Mouse (Mus musculus) kidney, adult 2 months (tissue): Measurements from ENCODE around the gene Tec.

ENCODE experiments used
- CTCF ChIP-seq: fragments of 200-500 bp; conservative IDR thresholded peaks from 2 replicates; pipeline ENCODE4 v1.5.1; 2011; ENCODE audit warnings: low read depth, mild to moderate bottlenecking, control low read depth, low read length, moderate library complexity, mixed read lengths; ENCODE audit not compliant: insufficient read depth, insufficient read length
- POLR2A ChIP-seq: fragments of 200-500 bp; IDR thresholded peaks from one replicate; pipeline ENCODE4 v1.6.1; 2011; ENCODE audit warnings: low read depth, low read length, control low read depth

DNA sequence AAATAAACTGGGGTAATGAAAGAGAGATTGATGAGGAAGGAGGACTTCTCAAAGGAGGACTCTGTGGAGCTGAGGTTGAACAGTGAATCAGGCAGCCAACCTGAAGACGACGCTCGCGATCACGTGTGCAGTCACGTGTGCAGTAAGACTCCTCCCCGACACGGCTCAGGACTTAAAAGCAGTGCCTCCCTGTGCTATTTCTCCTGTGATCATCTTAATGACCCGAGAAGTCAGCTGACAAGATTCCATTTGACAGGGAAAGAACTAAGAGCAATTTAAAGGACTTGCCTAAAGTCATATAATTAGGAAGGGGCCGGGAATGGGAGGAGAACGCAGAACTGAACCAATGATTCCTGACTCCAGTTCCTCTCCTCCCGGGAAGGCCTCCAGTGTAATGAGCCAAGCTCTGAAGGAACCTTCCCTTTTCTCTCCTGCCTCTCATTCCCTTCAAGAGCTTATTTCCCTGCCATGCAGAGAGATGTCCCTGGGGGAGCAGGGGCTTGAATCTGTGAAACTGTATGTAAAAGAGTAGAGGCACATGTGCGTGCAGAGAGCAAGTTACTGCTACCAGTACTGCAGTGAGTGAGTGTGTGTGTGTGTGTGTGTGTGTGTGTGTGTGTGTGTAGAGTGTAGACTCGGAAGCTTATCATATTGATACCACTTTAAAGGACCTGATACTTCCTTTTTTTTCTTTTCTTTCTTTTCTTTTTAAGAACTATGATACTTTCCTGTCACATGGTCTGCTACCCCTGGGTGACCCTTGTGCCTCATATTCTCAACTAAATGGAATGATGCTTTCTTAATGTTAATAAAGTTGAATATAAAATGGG lies 1.7 kb upstream of the Tec start:
- no peak for TF ChIP-seq POLR2A
- TF ChIP-seq CTCF = no peak
